In the genomic region with DNA sequence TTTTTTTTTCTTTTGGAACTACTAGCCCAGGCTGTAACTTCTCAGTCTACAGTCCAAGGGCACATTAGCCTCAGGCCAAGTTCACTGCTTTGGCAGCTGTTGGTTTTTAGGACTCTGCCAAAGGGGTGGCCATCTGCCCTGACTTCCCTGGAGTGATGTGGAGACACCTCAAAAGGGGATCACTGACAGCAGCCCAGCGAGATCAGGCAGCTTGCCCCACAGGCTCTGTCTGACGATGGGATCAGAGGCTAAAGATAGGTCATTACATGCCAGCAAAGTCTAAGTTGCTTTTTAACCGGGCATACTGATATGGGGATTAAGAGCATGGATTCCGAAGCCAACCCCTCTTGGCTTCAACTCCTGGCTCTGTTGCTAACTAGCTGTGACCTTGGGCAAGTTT, we compare ENCODE assay signal across 14 mouse cellular contexts. TPM values are rescaled to one million over a fixed set of nuclear protein-coding genes. Genes with fewer than 3 reads are reported as not detected.
A peak's percentile ranks its signal among the peaks of the same experiment; 100 is the strongest.
DNase-seq lines count a peak whose midpoint lies in the region; ATAC-seq and TF ChIP-seq lines count a peak whose summit lies in the region.
"Had no signal": no experiment of that assay in that cellular context is flagged by ENCODE, and none has a peak within 500 bp of the region (broad histone marks: within the 10 kb centered on the region; RNA-seq: fewer than 3 reads in every experiment).

No protein-coding gene starts in this region.

- ATAC-seq in heart, embryonic 11.5 days (replicated peaks; ENCODE audit: insufficient number of reproducible peaks, low FRiP score, low TSS enrichment) = no peak
- no peak for ATAC-seq in lung, embryonic 14.5 days (ENCODE audit: insufficient read depth)
- no peak for ATAC-seq in neural tube, embryonic 15.5 days (ENCODE audit: low FRiP score)
- ATAC-seq: CD4-positive, CD25-positive, alpha-beta regulatory T cell, adult 4 months had no signal

- no peak for TF ChIP-seq POLR2A in heart, adult 2 months (IDR thresholded peaks at IDR 0.05; ENCODE audit: insufficient read depth, low read depth, low read length)

- 39% methylated on average over 4 of the region's 4 CpGs for WGBS in heart, embryonic 11.5 days (ENCODE audit: insufficient replicate concordance)
- 52% methylated on average over 4 of the region's 4 CpGs for WGBS in heart, adult 2 months
- 52% methylated on average over 4 of the region's 4 CpGs for WGBS in lung, embryonic 14.5 days
- 71% methylated on average over 4 of the region's 4 CpGs for WGBS in neural tube, embryonic 15.5 days

- peaks cover 11% of the 10 kb centered on the region for H3K4me1 ChIP-seq in heart, embryonic 11.5 days (ENCODE audit: control insufficient read depth, insufficient read depth, low read length)
- peaks cover 8% of the 10 kb centered on the region for H3K4me1 ChIP-seq in heart, adult 2 months (ENCODE audit: control insufficient read depth, insufficient read depth, low read length)
- H3K4me1 ChIP-seq in lung, embryonic 14.5 days (ENCODE audit: insufficient read depth) = no peaks in the 10 kb centered on the region; the same call in 1 of the 2 replicates
- peaks cover 14% of the 10 kb centered on the region for H3K4me1 ChIP-seq in neural tube, embryonic 15.5 days

- H3K4me3 ChIP-seq in heart, embryonic 11.5 days (ENCODE audit: low read depth, low read length) = no peak overlapping the region
- no peak overlapping the region for H3K4me3 ChIP-seq in heart, adult 2 months
- H3K4me3 ChIP-seq in lung, embryonic 14.5 days (ENCODE audit: low read depth, low read length) = no peak overlapping the region
- no peak overlapping the region for H3K4me3 ChIP-seq in neural tube, embryonic 15.5 days (replicated peaks)
- H3K4me3 ChIP-seq: forebrain, embryonic 12.5 days; hindbrain, embryonic 12.5 days had no signal

- no peaks in the 10 kb centered on the region for H3K36me3 ChIP-seq in heart, embryonic 11.5 days (ENCODE audit: control insufficient read depth, insufficient read depth, low read length)
- no peaks in the 10 kb centered on the region for H3K36me3 ChIP-seq in heart, adult 2 months (ENCODE audit: control insufficient read depth, insufficient read depth, low read length)
- no peaks in the 10 kb centered on the region for H3K36me3 ChIP-seq in lung, embryonic 14.5 days (ENCODE audit: insufficient read depth)
- H3K36me3 ChIP-seq in neural tube, embryonic 15.5 days = no peaks in the 10 kb centered on the region
- H3K36me3 ChIP-seq: forebrain, embryonic 12.5 days; hindbrain, embryonic 12.5 days had no signal

- no peaks in the 10 kb centered on the region for H3K79me2 ChIP-seq in heart, adult 2 months (replicated peaks; ENCODE audit: control insufficient read depth, insufficient read depth, low read length)

- TF ChIP-seq CTCF in heart, adult 2 months (IDR thresholded peaks at IDR 0.05) = no peak
- TF ChIP-seq CTCF in lung, embryonic 14.5 days (IDR thresholded peaks at IDR 0.05; ENCODE audit: low read depth) = no peak

- H3K27ac ChIP-seq in heart, embryonic 11.5 days (ENCODE audit: low read depth, low read length) = no peak overlapping the region
- peak overlapping the region; percentile 77 for H3K27ac ChIP-seq in heart, adult 2 months
- H3K27ac ChIP-seq in lung, embryonic 14.5 days (ENCODE audit: low read depth) = no peak overlapping the region
- H3K27ac ChIP-seq in neural tube, embryonic 15.5 days (replicated peaks) = no peak overlapping the region
- H3K27ac ChIP-seq: forebrain, embryonic 12.5 days; hindbrain, embryonic 12.5 days; liver, embryonic 14.5 days had no signal

- TF ChIP-seq EP300 in heart, adult 2 months (IDR thresholded peaks at IDR 0.05; ENCODE audit: insufficient read depth, low read depth, low read length) = peak; percentile 58

- peak; percentile 98 for DNase-seq in heart, adult 11 months
- peak; percentile 53 to 64 for DNase-seq in adrenal gland, postnatal 36 days
- peak; percentile 66 to 85 for DNase-seq in heart, adult 2 months
- peak; percentile 24 for DNase-seq in lung, embryonic 14.5 days
- no peak for DNase-seq in right cerebral cortex, adult 18-20 months
- DNase-seq in left cerebral cortex, postnatal 10 days (ENCODE audit: extremely low spot score in 1 of 2, low spot score in 2 of 2) = no peak
- DNase-seq: right cerebral cortex, postnatal 25 days; thymus, adult 18-20 months had no signal

- no peak overlapping the region for H3K9ac ChIP-seq in heart, embryonic 11.5 days (ENCODE audit: low read depth, low read length)
- no peak overlapping the region for H3K9ac ChIP-seq in heart, adult 2 months (ENCODE audit: low read depth, low read length)
- H3K9ac ChIP-seq in lung, embryonic 14.5 days = no peak overlapping the region
- no peak overlapping the region for H3K9ac ChIP-seq in neural tube, embryonic 15.5 days (replicated peaks)
- H3K9ac ChIP-seq: forebrain, embryonic 12.5 days; hindbrain, embryonic 12.5 days; liver, embryonic 14.5 days had no signal

- no peak overlapping the region for H3K4me2 ChIP-seq in heart, embryonic 11.5 days
- no peak overlapping the region for H3K4me2 ChIP-seq in lung, embryonic 14.5 days
- H3K4me2 ChIP-seq in neural tube, embryonic 15.5 days = no peak overlapping the region
- H3K4me2 ChIP-seq: forebrain, embryonic 12.5 days; hindbrain, embryonic 12.5 days had no signal

- no peaks in the 10 kb centered on the region for H3K27me3 ChIP-seq in heart, embryonic 11.5 days (ENCODE audit: control insufficient read depth, insufficient read depth, low read length)
- H3K27me3 ChIP-seq in heart, adult 2 months (ENCODE audit: control insufficient read depth, insufficient read depth, low read length) = no peaks in the 10 kb centered on the region
- H3K27me3 ChIP-seq in lung, embryonic 14.5 days (ENCODE audit: insufficient read depth, low read length) = no peaks in the 10 kb centered on the region
- H3K27me3 ChIP-seq in neural tube, embryonic 15.5 days (replicated peaks) = no peaks in the 10 kb centered on the region
- H3K27me3 ChIP-seq: forebrain, embryonic 12.5 days; hindbrain, embryonic 12.5 days had no signal

- H3K9me3 ChIP-seq in heart, embryonic 11.5 days (replicated peaks; ENCODE audit: control insufficient read depth, low read length) = no peaks in the 10 kb centered on the region
- H3K9me3 ChIP-seq in lung, embryonic 14.5 days (ENCODE audit: low read depth, low read length) = no peaks in the 10 kb centered on the region
- H3K9me3 ChIP-seq in neural tube, embryonic 15.5 days (replicated peaks) = no peaks in the 10 kb centered on the region
- H3K9me3 ChIP-seq: forebrain, embryonic 12.5 days; hindbrain, embryonic 12.5 days had no signal

- intact Hi-C loops in heart, adult 2 months (cut with DNase I) = loop anchor here (5.0 kb wide), 1 partner anchor 43 kb away; no protein-coding TSS in a partner anchor
- intact Hi-C loops in left cerebral cortex, postnatal 10 days (cut with DNase I) = no loop called here

RNA-seq across cellular contexts. Expression of a gene that starts 38.9 kb away (rescaled TPM):
- polyA plus RNA-seq in heart, embryonic 11.5 days (2014; fragmentation: Nextera tagmentation; extraction: Ambion mirVana) = 0.43 and 0.73 TPM in 2 replicates
- 1 to 10 TPM; 4.0 to 5.9 TPM for total RNA-seq in adrenal gland, postnatal 36 days (2021)
- under 1 TPM in 1 of 2 experiments, not detected in 1; 0.11 TPM for total RNA-seq in heart, adult 2 months (2021)
- 0.04 and 0.09 TPM in 2 replicates for polyA plus RNA-seq in heart, adult 2 months (2012; rRNA removed)
- 0.37 and 0.58 TPM in 2 replicates for polyA plus RNA-seq in lung, embryonic 14.5 days (2014; fragmentation: Nextera tagmentation; extraction: Ambion mirVana)
- 385 and 491 TPM in 2 replicates for polyA plus RNA-seq in neural tube, embryonic 15.5 days (2015; fragmentation: Nextera tagmentation; extraction: Ambion mirVana)
- 100 to 1,000 TPM; 180 to 190 TPM for total RNA-seq in left cerebral cortex, postnatal 10 days (2021)
- polyA plus RNA-seq: CD4-positive, CD25-positive, alpha-beta regulatory T cell, adult 4 months had no signal

RNA-seq across cellular contexts. Expression of a gene that starts 39.4 kb away (rescaled TPM):
- 80.7 and 82.3 TPM in 2 replicates for polyA plus RNA-seq in heart, embryonic 11.5 days (2014; fragmentation: Nextera tagmentation; extraction: Ambion mirVana)
- total RNA-seq in adrenal gland, postnatal 36 days (2021) = 10 to 100 TPM; 63.2 to 65.2 TPM
- total RNA-seq in heart, adult 2 months (2021) = 10 to 100 TPM; 58.2 to 63.9 TPM
- 16.7 and 24.5 TPM in 2 replicates for polyA plus RNA-seq in heart, adult 2 months (2012; rRNA removed)
- polyA plus RNA-seq in lung, embryonic 14.5 days (2014; fragmentation: Nextera tagmentation; extraction: Ambion mirVana) = 69.5 and 81.2 TPM in 2 replicates
- polyA plus RNA-seq in neural tube, embryonic 15.5 days (2015; fragmentation: Nextera tagmentation; extraction: Ambion mirVana) = 72.1 and 78.5 TPM in 2 replicates
- 10 to 100 TPM; 76.4 to 87.4 TPM for total RNA-seq in left cerebral cortex, postnatal 10 days (2021)

Comparison
In these comparisons a context has a peak if more than half of its experiments do, and no peak if none do; other contexts are left out.
1. DNase-seq: peak in heart, adult 11 months (single experiment), adrenal gland, postnatal 36 days (2 of 2), heart, adult 2 months (2 of 2) and lung, embryonic 14.5 days (single experiment); none in right cerebral cortex, adult 18-20 months (single experiment) and left cerebral cortex, postnatal 10 days (0 of 2).
2. RNA of a gene that starts 38.9 kb away (polyA plus RNA-seq): 385 to 491 TPM in neural tube, embryonic 15.5 days; 0.43 to 0.73 TPM in heart, embryonic 11.5 days, 0.37 to 0.58 TPM in lung, embryonic 14.5 days and 0.04 to 0.09 TPM in heart, adult 2 months; every median in the first group is over 100 times any median in the second.